Mouse (Mus musculus): Measurements from ENCODE around the gene Exosc7. TPM values are rescaled to one million over a fixed set of nuclear protein-coding genes. Genes with fewer than 3 reads are reported as not detected.

The Exosc7 gene
- polyA plus RNA-seq, 1 experiment from 2014 or later = 70.3 TPM

DNA sequence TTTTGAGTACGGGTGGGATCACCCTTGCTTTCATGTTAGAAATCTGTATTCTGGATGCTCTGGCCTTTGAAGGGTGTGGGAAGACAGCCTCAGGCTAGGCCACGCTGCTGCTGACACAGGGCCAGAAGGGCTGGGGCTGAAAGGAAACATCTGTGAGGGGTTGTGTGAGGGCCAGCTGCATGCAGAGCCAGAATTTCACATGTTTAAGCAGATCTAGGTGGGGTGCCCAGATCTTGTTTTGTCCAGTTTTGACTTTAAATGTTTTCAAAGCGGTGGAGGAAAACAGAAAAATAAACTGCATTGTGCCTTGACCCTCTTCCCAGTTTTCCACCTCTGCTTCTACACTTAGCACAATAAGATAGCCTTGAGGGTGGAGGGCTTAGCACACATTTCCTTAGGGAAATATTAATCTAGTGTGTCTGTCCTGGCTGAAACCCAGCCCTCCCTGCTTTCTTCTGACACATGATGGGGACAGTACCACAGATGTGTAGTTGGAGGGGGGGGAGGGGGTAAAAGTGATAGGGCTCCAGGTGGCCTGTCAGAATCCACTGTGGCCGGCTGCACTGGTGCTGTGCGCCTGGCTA, 26.0 kb downstream of the Exosc7 start:
- 0 out of 2 replicates have a peak, but pooled peaks have one; percentile 25 for ATAC-seq (ENCODE audit: insufficient read depth)
- no peaks in the 10 kb centered on the region for H3K9me3 ChIP-seq (replicated peaks)

GRCm38 (mm10) chr9:123139887-123140614, 27.0 kb downstream of the Exosc7 start:
- Histone ChIP-seq H3K36me3 (replicated peaks) (peaks cover 47% of the 10 kb centered on the region), H3K27me3 (no peaks in the 10 kb centered on the region), H3K4me2 (no peak overlapping the region), H3K27ac (replicated peaks) (no peak overlapping the region), H3K4me3 (replicated peaks) (no peak overlapping the region), H3K9ac (no peak overlapping the region), H3K9me3 (replicated peaks) (no peaks in the 10 kb centered on the region), H3K4me1 (replicated peaks) (no peaks in the 10 kb centered on the region)
- 68% methylated on average over 4 of the region's 4 CpGs for WGBS (ENCODE audit: insufficient replicate concordance)
- no peak for ATAC-seq (ENCODE audit: insufficient read depth)

More for the DNA sequence above, 26.0 kb downstream of the Exosc7 start:
- H3K4me3 ChIP-seq (replicated peaks) = no peak overlapping the region
- H3K36me3 ChIP-seq (replicated peaks) = peaks cover 57% of the 10 kb centered on the region
- H3K4me1 ChIP-seq (replicated peaks) = no peaks in the 10 kb centered on the region
- no peak overlapping the region for H3K27ac ChIP-seq (replicated peaks)
- no peak overlapping the region for H3K9ac ChIP-seq
- H3K4me2 ChIP-seq = no peak overlapping the region
- H3K27me3 ChIP-seq = no peaks in the 10 kb centered on the region
- WGBS (ENCODE audit: insufficient replicate concordance) = 72% methylated on average over 5 of the region's 5 CpGs

DNA sequence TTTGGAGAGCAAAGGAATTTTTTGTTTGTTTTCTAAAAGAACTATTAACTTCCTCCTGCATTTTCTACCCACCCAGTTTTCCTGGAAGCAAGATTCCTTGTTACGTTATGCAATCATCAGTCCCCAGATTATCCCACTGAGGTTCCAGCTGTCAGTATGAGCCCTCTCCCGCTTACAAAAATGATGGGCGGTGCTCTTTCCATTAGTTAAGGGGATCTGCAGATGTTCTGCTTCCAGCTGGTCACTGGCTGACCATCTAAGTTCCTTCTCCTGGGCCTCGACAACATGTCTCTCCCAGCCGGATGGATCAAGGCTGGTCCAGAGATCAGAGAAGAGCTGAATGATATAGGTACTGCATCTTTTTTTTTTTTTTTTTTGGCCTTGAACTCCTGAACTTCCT, 35.4 kb downstream of the Exosc7 start:
- no peak overlapping the region for H3K4me3 ChIP-seq (replicated peaks)
- no peaks in the 10 kb centered on the region for H3K4me1 ChIP-seq (replicated peaks)
- H3K9ac ChIP-seq = no peak overlapping the region
- no peak overlapping the region for H3K27ac ChIP-seq (replicated peaks)
- no peak for ATAC-seq (ENCODE audit: insufficient read depth)
- no peaks in the 10 kb centered on the region; the same call in 1 of the 2 replicates for H3K36me3 ChIP-seq (replicated peaks)
- H3K4me2 ChIP-seq = no peak overlapping the region
- no peaks in the 10 kb centered on the region for H3K9me3 ChIP-seq (replicated peaks)
- H3K27me3 ChIP-seq = no peaks in the 10 kb centered on the region
- 71% methylated on average over 5 of the region's 5 CpGs for WGBS (ENCODE audit: insufficient replicate concordance)

GRCm38 (mm10) chr9:123150241-123151020, 37.4 kb downstream of the Exosc7 start, which contains the start of gene Clec3b:
Gene Clec3b (plus strand): TSS chr9:123150946.
- H3K27me3 ChIP-seq = no peaks in the 10 kb centered on the region
- ATAC-seq (ENCODE audit: insufficient read depth) = no peak
- H3K4me2 ChIP-seq = no peak within 1 kb of the TSS
- H3K36me3 ChIP-seq (replicated peaks) = no peaks in the 10 kb centered on the region
- no peaks in the 10 kb centered on the region for H3K4me1 ChIP-seq (replicated peaks)
- H3K27ac ChIP-seq (replicated peaks) = no peak within 1 kb of the TSS
- H3K9ac ChIP-seq = no peak within 1 kb of the TSS
- no peaks in the 10 kb centered on the region for H3K9me3 ChIP-seq (replicated peaks)
- H3K4me3 ChIP-seq (replicated peaks) = no peak within 1 kb of the TSS
- 72% methylated on average over 5 of the region's 5 CpGs for WGBS (ENCODE audit: insufficient replicate concordance)

DNA sequence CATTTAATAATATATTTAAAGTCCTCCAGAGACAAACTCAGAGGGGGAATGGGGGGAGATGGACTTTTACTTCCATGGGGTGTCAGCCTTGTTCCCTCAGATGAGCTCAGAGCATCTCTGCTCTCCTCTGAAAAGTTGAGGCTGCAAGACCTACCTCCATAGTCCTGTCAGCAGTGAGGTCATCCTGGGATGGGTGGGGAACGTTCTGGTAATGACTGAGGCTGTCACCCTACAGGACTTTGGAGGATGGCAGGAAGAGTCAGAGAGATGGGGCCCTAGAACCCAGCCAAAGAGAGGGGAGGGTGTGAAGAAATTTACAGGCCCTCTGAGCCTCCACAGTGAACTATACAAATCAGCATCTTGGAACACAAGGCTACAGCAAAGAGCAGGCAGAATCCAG, 38.5 kb downstream of the Exosc7 start:
- WGBS (ENCODE audit: insufficient replicate concordance) = 22% methylated on average over 1 of the region's 1 CpGs
- no peak overlapping the region for H3K4me2 ChIP-seq
- H3K27me3 ChIP-seq = no peaks in the 10 kb centered on the region
- H3K27ac ChIP-seq (replicated peaks) = no peak overlapping the region
- no peak overlapping the region for H3K4me3 ChIP-seq (replicated peaks)
- no peaks in the 10 kb centered on the region for H3K9me3 ChIP-seq (replicated peaks)
- no peak for ATAC-seq (ENCODE audit: insufficient read depth)
- 0 out of 2 replicates have a peak, but pooled peaks cover under 1% of the 10 kb centered on the region for H3K4me1 ChIP-seq (replicated peaks)
- H3K9ac ChIP-seq = no peak overlapping the region
- no peaks in the 10 kb centered on the region for H3K36me3 ChIP-seq (replicated peaks)

DNA sequence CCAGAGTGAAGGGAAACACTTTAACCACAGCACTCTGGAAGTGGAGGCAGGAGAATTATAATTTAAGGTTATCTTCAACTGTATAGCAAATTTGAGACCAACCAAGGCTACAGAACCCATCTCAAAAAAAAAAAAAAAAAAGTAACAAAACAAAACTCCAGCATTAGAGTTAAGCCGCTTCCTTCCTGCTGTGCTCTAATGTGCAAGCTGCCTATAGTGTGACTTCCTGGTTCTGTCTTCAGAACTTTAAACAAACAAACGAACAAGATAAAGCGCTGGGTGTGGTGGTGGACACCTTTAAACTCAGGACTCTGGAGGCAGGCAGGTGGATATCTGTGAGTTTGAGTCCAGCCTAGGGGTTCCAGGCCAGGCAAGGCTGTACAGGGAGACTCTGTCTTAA, 39.0 kb downstream of the Exosc7 start:
- Histone ChIP-seq H3K9me3 (replicated peaks) (no peaks in the 10 kb centered on the region), H3K4me3 (replicated peaks) (no peak overlapping the region), H3K36me3 (replicated peaks) (no peaks in the 10 kb centered on the region), H3K27me3 (no peaks in the 10 kb centered on the region), H3K9ac (no peak overlapping the region), H3K4me2 (no peak overlapping the region), H3K4me1 (replicated peaks) (0 out of 2 replicates have a peak, but pooled peaks cover 5% of the 10 kb centered on the region), H3K27ac (replicated peaks) (no peak overlapping the region)
- no peak for ATAC-seq (ENCODE audit: insufficient read depth)
- 27% methylated on average over 3 of the region's 3 CpGs for WGBS (ENCODE audit: insufficient replicate concordance)

DNA sequence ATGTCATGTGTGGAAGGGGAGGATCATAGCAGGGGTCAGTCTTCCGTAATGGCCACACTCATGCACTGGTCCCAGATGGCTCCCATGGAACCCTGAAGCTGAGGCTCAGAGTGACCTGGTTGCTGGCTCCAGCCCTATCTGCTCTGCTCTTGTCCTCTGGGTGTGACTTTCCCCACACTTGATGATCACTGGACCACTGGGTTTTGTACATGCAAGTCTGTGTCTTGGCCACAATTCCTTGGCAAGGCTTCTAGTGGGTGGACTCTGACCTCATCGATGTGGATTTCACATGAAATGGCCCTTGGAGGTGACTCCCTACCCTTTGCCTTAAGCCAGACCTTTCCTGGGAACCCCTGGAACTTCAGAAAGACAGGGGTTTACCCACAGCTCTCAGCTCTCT, 40.1 kb downstream of the Exosc7 start:
- Histone ChIP-seq H3K36me3 (replicated peaks) (no peaks in the 10 kb centered on the region), H3K4me1 (replicated peaks) (0 out of 2 replicates have a peak, but pooled peaks cover 6% of the 10 kb centered on the region), H3K9ac (no peak overlapping the region), H3K27ac (replicated peaks) (no peak overlapping the region), H3K9me3 (replicated peaks) (no peaks in the 10 kb centered on the region), H3K4me3 (replicated peaks) (no peak overlapping the region), H3K27me3 (no peaks in the 10 kb centered on the region), H3K4me2 (no peak overlapping the region)
- no peak for ATAC-seq (ENCODE audit: insufficient read depth)
- 71% methylated on average over 2 of the region's 2 CpGs for WGBS (ENCODE audit: insufficient replicate concordance)

GRCm38 (mm10) chr9:123156910-123157361, 43.9 kb downstream of the Exosc7 start:
- ATAC-seq (ENCODE audit: insufficient read depth) = 0 out of 2 replicates have a peak, but pooled peaks have one; percentile 27
- WGBS (ENCODE audit: insufficient replicate concordance) = 43% methylated on average over 30 of the region's 30 CpGs
- no peak overlapping the region for H3K9ac ChIP-seq

DNA sequence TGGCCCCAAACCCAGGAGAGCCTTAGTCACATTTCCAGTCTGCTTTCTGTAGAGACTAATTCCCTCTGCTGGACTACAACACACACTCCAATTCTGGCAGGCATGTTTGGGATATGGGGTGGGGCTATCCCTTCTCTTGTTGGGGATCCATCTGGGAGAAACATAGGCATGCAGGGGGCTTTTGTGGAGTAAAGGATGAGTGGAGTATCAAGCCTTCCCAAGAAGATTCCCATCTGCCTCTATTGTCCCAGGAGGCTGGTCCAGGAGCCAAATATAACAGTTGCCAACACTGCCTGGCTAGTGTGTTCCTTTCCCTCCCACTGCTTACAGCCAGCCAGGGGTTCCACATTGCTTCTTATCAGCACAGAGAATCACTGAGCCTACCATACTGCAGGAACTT, 44.7 kb downstream of the Exosc7 start:
- Histone ChIP-seq H3K4me3 (replicated peaks) (no peak overlapping the region), H3K4me2 (no peak overlapping the region), H3K4me1 (replicated peaks) (0 out of 2 replicates have a peak, but pooled peaks cover 6% of the 10 kb centered on the region), H3K9me3 (replicated peaks) (no peaks in the 10 kb centered on the region), H3K27me3 (no peaks in the 10 kb centered on the region), H3K36me3 (replicated peaks) (no peaks in the 10 kb centered on the region), H3K27ac (replicated peaks) (no peak overlapping the region), H3K9ac (no peak overlapping the region)
- ATAC-seq (ENCODE audit: insufficient read depth) = no peak

More at GRCm38 (mm10) chr9:123156910-123157361, 43.9 kb downstream of the Exosc7 start:
- H3K4me1 ChIP-seq (replicated peaks) = 0 out of 2 replicates have a peak, but pooled peaks cover 6% of the 10 kb centered on the region
- no peaks in the 10 kb centered on the region for H3K27me3 ChIP-seq
- no peaks in the 10 kb centered on the region for H3K36me3 ChIP-seq (replicated peaks)
- H3K4me2 ChIP-seq = peak overlapping the region; percentile 37
- no peak overlapping the region for H3K4me3 ChIP-seq (replicated peaks)
- no peaks in the 10 kb centered on the region for H3K9me3 ChIP-seq (replicated peaks)
- H3K27ac ChIP-seq (replicated peaks) = no peak overlapping the region

DNA sequence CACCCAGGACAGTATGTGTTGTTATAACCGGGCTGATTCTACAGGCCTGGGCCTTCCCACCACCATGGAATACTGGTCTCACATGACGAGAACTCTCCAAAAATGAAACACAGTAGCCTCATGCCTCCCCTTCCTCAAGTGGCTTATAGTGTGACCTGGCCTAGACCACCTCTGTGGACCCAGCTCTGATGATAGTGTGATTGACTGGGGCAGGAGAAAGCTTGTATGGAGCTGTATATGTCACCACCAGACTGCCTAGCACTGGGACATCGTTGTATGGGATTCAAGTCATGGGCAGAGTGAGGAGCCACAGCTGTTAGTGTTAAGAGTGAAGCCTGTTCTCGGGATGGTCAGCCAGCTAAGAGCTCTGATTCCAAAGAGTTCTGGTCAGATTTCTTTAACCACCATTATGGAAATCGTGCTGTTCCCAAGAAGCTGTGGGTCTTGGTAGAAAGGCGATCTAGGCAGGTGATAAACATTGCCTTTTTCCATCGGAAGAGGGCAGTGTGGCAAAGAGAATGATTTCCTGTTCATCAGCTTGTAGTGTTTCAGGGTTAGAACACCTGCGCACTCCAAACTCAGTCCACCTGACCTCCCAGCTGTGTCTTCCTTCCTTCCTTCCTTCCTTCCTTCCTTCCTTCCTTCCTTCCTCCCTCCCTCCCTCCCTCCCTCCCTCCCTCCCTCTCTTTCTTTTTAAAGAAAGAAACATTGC, 45.3 kb downstream of the Exosc7 start:
- Histone ChIP-seq H3K4me3 (replicated peaks) (no peak overlapping the region), H3K27ac (replicated peaks) (no peak overlapping the region), H3K27me3 (no peaks in the 10 kb centered on the region), H3K4me1 (replicated peaks) (0 out of 2 replicates have a peak, but pooled peaks cover 6% of the 10 kb centered on the region), H3K9me3 (replicated peaks) (no peaks in the 10 kb centered on the region), H3K36me3 (replicated peaks) (no peaks in the 10 kb centered on the region), H3K9ac (no peak overlapping the region), H3K4me2 (no peak overlapping the region)
- no peak for ATAC-seq (ENCODE audit: insufficient read depth)
- 44% methylated on average over 8 of the region's 8 CpGs for WGBS (ENCODE audit: insufficient replicate concordance)
